Mouse (Mus musculus): ENCODE measurements around the gene Tmem185b. TPM values are rescaled to one million over a fixed set of nuclear protein-coding genes. Genes with fewer than 3 reads are reported as not detected.

Gene Tmem185b
- polyA plus RNA-seq, 1 experiment from 2014 or later, result 23.4 TPM

DNA sequence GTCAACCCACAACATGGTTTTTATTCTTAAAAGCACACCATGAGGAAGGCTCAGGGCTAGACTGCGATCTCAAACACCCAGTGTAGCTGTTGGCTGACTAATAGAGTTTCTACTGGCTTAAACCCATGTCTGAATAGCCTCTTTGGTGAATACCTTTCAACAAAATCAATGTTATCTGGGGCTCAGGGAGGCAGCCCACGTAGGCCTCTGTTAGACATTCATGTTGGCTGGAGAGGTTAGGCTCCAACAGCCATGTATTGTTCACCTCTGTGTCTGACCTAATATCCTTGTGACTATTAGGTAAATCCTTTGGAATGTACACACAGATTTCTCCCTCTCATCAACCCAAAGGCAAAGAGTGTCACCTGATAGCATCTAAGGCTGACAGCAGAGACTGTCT is 10.2 kb downstream of the Tmem185b start:
- Histone ChIP-seq H3K27ac (ENCODE audit: low read depth, low read length) (no peak overlapping the region), H3K27me3 (ENCODE audit: control insufficient read depth, insufficient read depth, low read length) (no peaks in the 10 kb centered on the region)
- ATAC-seq (replicated peaks; ENCODE audit: low FRiP score), result no peak

DNA sequence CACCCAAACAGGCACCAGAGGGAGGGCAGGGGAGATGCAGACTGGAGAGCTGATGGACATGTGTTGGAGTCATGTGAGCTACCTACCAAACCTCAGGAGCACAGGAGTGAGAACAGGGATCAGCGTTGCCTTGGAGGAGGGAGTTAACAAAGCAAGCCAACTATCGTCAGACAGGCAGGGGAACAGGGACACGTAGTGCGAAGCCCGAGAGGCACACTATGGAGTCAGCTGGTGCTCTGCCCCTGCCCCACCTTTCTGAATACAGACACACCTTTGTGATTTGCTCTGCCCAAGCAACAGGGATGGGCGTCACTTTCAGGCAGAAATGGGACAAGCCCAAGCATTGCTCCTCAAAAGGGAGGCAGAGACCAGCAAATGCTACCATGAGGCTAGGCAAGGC is 11.7 kb downstream of the Tmem185b start:
- DNase-seq (ENCODE audit: low spot score) (peak; percentile 43), ATAC-seq (replicated peaks; ENCODE audit: low FRiP score) (no peak)
- Histone ChIP-seq H3K4me3 (ENCODE audit: low read depth, low read length) (no peak overlapping the region), H3K27me3 (ENCODE audit: control insufficient read depth, insufficient read depth, low read length) (no peaks in the 10 kb centered on the region), H3K36me3 (ENCODE audit: control insufficient read depth, insufficient read depth, low read length) (no peaks in the 10 kb centered on the region), H3K4me1 (replicated peaks; ENCODE audit: control insufficient read depth, insufficient read depth, low read length) (no peaks in the 10 kb centered on the region), H3K9me3 (ENCODE audit: control insufficient read depth, low read length) (no peaks in the 10 kb centered on the region), H3K9ac (ENCODE audit: low read length) (no peak overlapping the region), H3K27ac (ENCODE audit: low read depth, low read length) (no peak overlapping the region), H3K4me2 (ENCODE audit: low read depth, low read length, severe bottlenecking) (no peak overlapping the region)
- WGBS, result 94% methylated on average over 6 of the region's 6 CpGs

More for the DNA sequence above, 10.2 kb downstream of the Tmem185b start:
- no peak overlapping the region for H3K9ac ChIP-seq (ENCODE audit: low read length)
- 83% methylated on average over 2 of the region's 2 CpGs for WGBS
- H3K4me3 ChIP-seq (ENCODE audit: low read depth, low read length), result no peak overlapping the region
- no peak overlapping the region for H3K4me2 ChIP-seq (ENCODE audit: low read depth, low read length, severe bottlenecking)
- H3K4me1 ChIP-seq (replicated peaks; ENCODE audit: control insufficient read depth, insufficient read depth, low read length), result no peaks in the 10 kb centered on the region
- no peak for DNase-seq (ENCODE audit: low spot score)
- no peaks in the 10 kb centered on the region for H3K36me3 ChIP-seq (ENCODE audit: control insufficient read depth, insufficient read depth, low read length)
- no peaks in the 10 kb centered on the region for H3K9me3 ChIP-seq (ENCODE audit: control insufficient read depth, low read length)

DNA sequence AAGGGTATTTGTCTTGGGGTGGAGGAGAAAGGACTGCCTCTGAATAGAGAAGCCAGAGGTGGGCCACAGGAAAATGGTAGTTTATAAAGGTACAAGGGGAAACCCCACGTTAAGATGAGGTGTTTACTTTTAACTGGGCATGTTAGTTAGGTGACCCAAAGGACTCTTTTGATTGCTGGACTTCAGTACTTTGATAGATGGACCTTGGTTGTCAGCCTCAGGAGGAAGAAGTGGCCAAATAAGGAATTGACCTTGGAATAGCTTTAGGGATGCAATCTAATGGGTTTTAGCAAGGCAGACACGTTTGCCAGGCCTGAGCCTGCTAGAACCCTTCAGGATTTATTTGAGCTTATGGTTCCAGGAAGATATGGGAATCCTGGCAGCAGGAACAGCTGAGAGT is 13.3 kb downstream of the Tmem185b start:
- Histone ChIP-seq H3K9me3 (ENCODE audit: control insufficient read depth, low read length) (no peaks in the 10 kb centered on the region), H3K4me1 (replicated peaks; ENCODE audit: control insufficient read depth, insufficient read depth, low read length) (no peaks in the 10 kb centered on the region), H3K27ac (ENCODE audit: low read depth, low read length) (no peak overlapping the region), H3K9ac (ENCODE audit: low read length) (no peak overlapping the region), H3K4me3 (ENCODE audit: low read depth, low read length) (no peak overlapping the region), H3K36me3 (ENCODE audit: control insufficient read depth, insufficient read depth, low read length) (no peaks in the 10 kb centered on the region), H3K27me3 (ENCODE audit: control insufficient read depth, insufficient read depth, low read length) (no peaks in the 10 kb centered on the region), H3K4me2 (ENCODE audit: low read depth, low read length, severe bottlenecking) (no peak overlapping the region)
- DNase-seq (ENCODE audit: low spot score) (no peak), ATAC-seq (replicated peaks; ENCODE audit: low FRiP score) (no peak)
- 83% methylated on average over 2 of the region's 2 CpGs for WGBS

DNA sequence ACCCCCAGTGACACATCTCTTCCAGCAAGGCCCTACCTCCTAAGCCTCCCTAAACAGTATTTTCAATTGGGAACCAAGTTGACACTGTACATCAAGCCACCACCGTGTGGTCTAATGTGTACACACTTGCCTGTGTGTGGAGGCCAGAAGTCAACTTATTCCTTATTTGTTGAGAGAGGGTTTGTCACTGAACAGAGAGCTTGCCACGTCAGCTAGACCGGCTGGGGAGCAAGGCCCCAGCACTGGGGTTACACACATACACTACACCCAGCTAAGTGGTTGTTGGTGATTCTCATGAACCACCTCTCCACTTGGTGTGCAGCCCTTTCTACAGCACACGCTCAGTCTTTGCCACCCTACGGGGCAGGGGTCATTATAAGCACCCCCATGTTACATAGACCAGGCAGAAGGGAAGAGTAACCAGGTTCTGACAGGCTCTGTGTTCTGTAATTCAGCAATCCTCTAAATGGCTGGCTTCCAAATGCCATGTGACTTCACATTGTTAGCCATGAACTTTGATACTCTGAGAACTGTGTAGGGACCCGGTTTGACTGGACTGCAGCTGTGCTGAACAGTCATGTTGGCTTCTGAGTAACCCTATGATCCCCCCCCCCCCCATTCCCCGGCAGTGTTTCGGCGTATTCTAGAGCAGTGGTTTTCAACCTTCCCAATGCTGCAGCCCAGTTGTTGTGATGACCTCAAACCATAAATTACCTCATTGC is 15.0 kb downstream of the Tmem185b start:
- DNase-seq (ENCODE audit: low spot score), result no peak
- no peak overlapping the region for H3K27ac ChIP-seq (ENCODE audit: low read depth, low read length)
- no peak overlapping the region for H3K9ac ChIP-seq (ENCODE audit: low read length)
- no peaks in the 10 kb centered on the region for H3K27me3 ChIP-seq (ENCODE audit: control insufficient read depth, insufficient read depth, low read length)
- 83% methylated on average over 9 of the region's 9 CpGs for WGBS
- no peaks in the 10 kb centered on the region for H3K9me3 ChIP-seq (ENCODE audit: control insufficient read depth, low read length)
- ATAC-seq (replicated peaks; ENCODE audit: low FRiP score), result no peak
- H3K4me3 ChIP-seq (ENCODE audit: low read depth, low read length), result no peak overlapping the region
- H3K4me1 ChIP-seq (replicated peaks; ENCODE audit: control insufficient read depth, insufficient read depth, low read length), result no peaks in the 10 kb centered on the region
- no peaks in the 10 kb centered on the region for H3K36me3 ChIP-seq (ENCODE audit: control insufficient read depth, insufficient read depth, low read length)
- H3K4me2 ChIP-seq (ENCODE audit: low read depth, low read length, severe bottlenecking), result no peak overlapping the region

DNA sequence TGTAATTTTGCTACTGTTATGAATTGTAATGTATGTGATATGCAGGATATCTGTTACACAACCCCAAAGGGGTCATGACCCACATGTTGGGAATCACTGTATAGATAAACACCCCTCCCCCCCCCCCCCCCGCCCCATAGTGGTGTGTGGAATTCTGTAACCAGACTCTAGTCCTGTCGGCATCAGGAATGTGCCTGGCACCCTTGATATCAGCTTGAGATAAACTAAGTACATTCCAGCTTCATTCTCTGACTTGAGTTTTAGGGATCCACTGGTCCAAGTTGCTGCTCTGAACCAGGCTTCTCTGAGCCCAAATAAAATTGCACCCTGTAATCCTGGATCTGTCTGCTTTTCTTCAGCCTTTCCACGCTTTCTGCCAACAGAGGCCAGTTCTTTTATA is 15.6 kb downstream of the Tmem185b start:
- Histone ChIP-seq H3K36me3 (ENCODE audit: control insufficient read depth, insufficient read depth, low read length) (no peaks in the 10 kb centered on the region), H3K9me3 (ENCODE audit: control insufficient read depth, low read length) (no peaks in the 10 kb centered on the region), H3K4me3 (ENCODE audit: low read depth, low read length) (no peak overlapping the region), H3K9ac (ENCODE audit: low read length) (no peak overlapping the region), H3K4me2 (ENCODE audit: low read depth, low read length, severe bottlenecking) (no peak overlapping the region), H3K4me1 (replicated peaks; ENCODE audit: control insufficient read depth, insufficient read depth, low read length) (no peaks in the 10 kb centered on the region), H3K27me3 (ENCODE audit: control insufficient read depth, insufficient read depth, low read length) (no peaks in the 10 kb centered on the region), H3K27ac (ENCODE audit: low read depth, low read length) (no peak overlapping the region)
- ATAC-seq (replicated peaks; ENCODE audit: low FRiP score) (no peak), DNase-seq (ENCODE audit: low spot score) (no peak)
- WGBS, result 74% methylated on average over 2 of the region's 3 CpGs

DNA sequence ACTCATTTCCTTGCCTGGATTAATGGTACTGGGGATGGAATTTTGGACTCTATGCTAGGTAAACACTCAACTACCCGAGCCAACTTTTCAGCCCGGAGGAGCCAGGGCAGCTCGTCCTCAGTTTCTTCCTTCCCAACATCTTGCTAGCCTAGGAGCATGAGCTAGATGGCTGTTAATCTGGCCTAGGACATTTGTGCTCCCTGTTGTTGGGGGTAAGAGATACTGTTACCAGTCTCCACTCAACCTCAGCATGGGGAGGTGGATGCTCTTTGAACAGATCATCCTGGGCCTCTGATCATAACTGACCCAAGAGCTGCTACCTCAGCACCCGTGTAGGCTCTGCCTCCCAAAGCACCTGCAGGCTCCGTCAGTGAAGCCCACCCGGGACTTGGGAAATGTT is 17.4 kb downstream of the Tmem185b start:
- H3K9ac ChIP-seq (ENCODE audit: low read length), result no peak overlapping the region
- H3K4me3 ChIP-seq (ENCODE audit: low read depth, low read length), result no peak overlapping the region
- no peaks in the 10 kb centered on the region for H3K9me3 ChIP-seq (ENCODE audit: control insufficient read depth, low read length)
- H3K27me3 ChIP-seq (ENCODE audit: control insufficient read depth, insufficient read depth, low read length), result no peaks in the 10 kb centered on the region
- H3K27ac ChIP-seq (ENCODE audit: low read depth, low read length), result no peak overlapping the region
- 96% methylated on average over 6 of the region's 6 CpGs for WGBS
- no peak for DNase-seq (ENCODE audit: low spot score)
- no peaks in the 10 kb centered on the region for H3K4me1 ChIP-seq (replicated peaks; ENCODE audit: control insufficient read depth, insufficient read depth, low read length)
- H3K4me2 ChIP-seq (ENCODE audit: low read depth, low read length, severe bottlenecking), result no peak overlapping the region
- no peaks in the 10 kb centered on the region for H3K36me3 ChIP-seq (ENCODE audit: control insufficient read depth, insufficient read depth, low read length)
- no peak for ATAC-seq (replicated peaks; ENCODE audit: low FRiP score)

DNA sequence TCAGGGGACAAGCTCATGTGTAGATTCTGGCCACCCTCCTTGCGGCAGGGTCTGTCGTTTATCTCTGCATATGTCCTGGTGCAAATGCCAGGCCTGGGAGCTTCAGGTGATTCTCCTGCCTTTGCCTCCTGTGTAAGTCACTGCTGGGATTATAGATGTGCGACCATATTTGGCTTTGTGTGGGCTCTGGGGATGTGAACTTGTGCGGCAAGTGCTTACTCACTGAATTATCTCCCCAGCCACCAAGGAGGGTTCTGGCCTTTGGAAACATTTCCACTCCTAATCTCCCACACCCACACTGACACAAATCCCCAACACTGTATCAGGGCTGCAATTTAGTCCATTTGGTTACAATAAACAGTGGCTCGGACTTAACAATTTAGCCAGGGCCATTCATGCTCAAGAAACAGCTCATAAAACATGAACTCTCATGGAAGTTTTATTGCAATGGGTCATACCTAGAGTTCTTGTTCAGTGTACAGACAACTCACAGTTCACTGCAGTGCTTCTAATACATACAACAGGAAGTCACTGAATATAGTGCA is 18.7 kb downstream of the Tmem185b start:
- no peak overlapping the region for H3K4me3 ChIP-seq (ENCODE audit: low read depth, low read length)
- no peaks in the 10 kb centered on the region for H3K27me3 ChIP-seq (ENCODE audit: control insufficient read depth, insufficient read depth, low read length)
- ATAC-seq (replicated peaks; ENCODE audit: low FRiP score) (no peak), DNase-seq (ENCODE audit: low spot score) (no peak)
- H3K27ac ChIP-seq (ENCODE audit: low read depth, low read length), result no peak overlapping the region
- 89% methylated on average over 5 of the region's 5 CpGs for WGBS
- H3K9me3 ChIP-seq (ENCODE audit: control insufficient read depth, low read length), result no peaks in the 10 kb centered on the region
- no peak overlapping the region for H3K4me2 ChIP-seq (ENCODE audit: low read depth, low read length, severe bottlenecking)
- H3K4me1 ChIP-seq (replicated peaks; ENCODE audit: control insufficient read depth, insufficient read depth, low read length), result no peaks in the 10 kb centered on the region
- no peaks in the 10 kb centered on the region for H3K36me3 ChIP-seq (ENCODE audit: control insufficient read depth, insufficient read depth, low read length)
- no peak overlapping the region for H3K9ac ChIP-seq (ENCODE audit: low read length)

DNA sequence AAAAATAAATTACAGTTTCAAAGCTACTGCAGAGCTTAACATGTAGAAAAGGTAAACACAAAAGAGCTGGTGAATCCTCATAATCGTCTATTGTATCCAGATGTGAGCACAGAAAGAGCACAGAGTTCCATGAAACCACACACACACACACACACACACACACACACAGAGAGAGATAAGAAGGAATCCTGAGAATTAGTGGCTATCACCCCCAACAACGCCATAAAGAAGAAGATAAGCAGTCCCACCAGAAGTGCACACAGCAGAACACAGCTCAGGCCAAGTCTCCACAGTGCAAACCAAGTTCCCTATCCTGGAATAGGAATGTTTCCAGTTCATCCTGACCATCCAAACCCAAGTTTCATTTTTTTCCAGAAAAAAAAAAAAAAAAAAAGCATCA is 19.2 kb downstream of the Tmem185b start:
- H3K4me1 ChIP-seq (replicated peaks; ENCODE audit: control insufficient read depth, insufficient read depth, low read length), result no peaks in the 10 kb centered on the region
- no peaks in the 10 kb centered on the region for H3K27me3 ChIP-seq (ENCODE audit: control insufficient read depth, insufficient read depth, low read length)
- no peaks in the 10 kb centered on the region for H3K36me3 ChIP-seq (ENCODE audit: control insufficient read depth, insufficient read depth, low read length)
- no peak overlapping the region for H3K4me3 ChIP-seq (ENCODE audit: low read depth, low read length)
- H3K4me2 ChIP-seq (ENCODE audit: low read depth, low read length, severe bottlenecking), result no peak overlapping the region
- H3K9ac ChIP-seq (ENCODE audit: low read length), result no peak overlapping the region
- ATAC-seq (replicated peaks; ENCODE audit: low FRiP score) (no peak), DNase-seq (ENCODE audit: low spot score) (no peak)
- 86% methylated on average over 2 of the region's 2 CpGs for WGBS
- no peak overlapping the region for H3K27ac ChIP-seq (ENCODE audit: low read depth, low read length)
- no peaks in the 10 kb centered on the region for H3K9me3 ChIP-seq (ENCODE audit: control insufficient read depth, low read length)

DNA sequence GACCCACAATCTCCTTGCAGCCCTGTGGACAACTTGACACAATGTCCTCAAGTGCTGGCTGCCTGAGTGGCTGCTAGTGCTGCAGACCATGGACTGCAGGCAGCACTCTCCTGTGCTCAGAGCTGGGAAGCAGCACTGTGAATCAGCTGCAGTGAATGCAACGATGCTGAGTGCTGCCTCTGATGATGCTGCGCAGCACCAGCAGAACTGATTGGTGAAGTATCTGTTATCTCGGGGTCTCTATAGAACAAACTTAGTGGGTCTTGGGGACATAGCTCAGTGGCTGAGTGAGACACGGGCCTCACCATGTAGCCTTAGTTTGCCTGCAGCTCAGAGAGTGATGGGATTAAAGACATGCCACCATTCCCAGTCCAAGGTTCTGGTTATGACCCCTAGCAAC is 19.7 kb downstream of the Tmem185b start:
- WGBS, result 95% methylated on average over 4 of the region's 4 CpGs
- Histone ChIP-seq H3K4me1 (replicated peaks; ENCODE audit: control insufficient read depth, insufficient read depth, low read length) (no peaks in the 10 kb centered on the region), H3K4me2 (ENCODE audit: low read depth, low read length, severe bottlenecking) (no peak overlapping the region), H3K27me3 (ENCODE audit: control insufficient read depth, insufficient read depth, low read length) (no peaks in the 10 kb centered on the region), H3K27ac (ENCODE audit: low read depth, low read length) (no peak overlapping the region), H3K9me3 (ENCODE audit: control insufficient read depth, low read length) (no peaks in the 10 kb centered on the region), H3K9ac (ENCODE audit: low read length) (no peak overlapping the region), H3K4me3 (ENCODE audit: low read depth, low read length) (no peak overlapping the region), H3K36me3 (ENCODE audit: control insufficient read depth, insufficient read depth, low read length) (no peaks in the 10 kb centered on the region)
- ATAC-seq (replicated peaks; ENCODE audit: low FRiP score), result no peak
- DNase-seq (ENCODE audit: low spot score), result no peak

All from forebrain, embryonic 11.5 days (tissue).